Mouse (Mus musculus) MEL (cell line): ENCODE measurements around the gene Klrc2. TPM values are rescaled to one million over a fixed set of nuclear protein-coding genes. Genes with fewer than 3 reads are reported as not detected.
"Not testable (repeated sequence)": the region's sequence is repeated elsewhere in the genome, so short reads cannot be mapped to it uniquely, and the experiment has no call there.

Source experiments
- DNase-seq: peaks from one replicate; pipeline ENCODE4 v3.0.0; 2011; ENCODE audit warnings: low read depth, low spot score
- H3K27ac ChIP-seq: 2 replicates; pipeline ENCODE4 v1.5.1; 2012; ENCODE audit warnings: low read depth, mild to moderate bottlenecking, control low read depth, low read length, moderate library complexity; ENCODE audit not compliant: control insufficient read depth
- H3K27me3 ChIP-seq, 2 experiments: fragments of 150-350 bp in 1 of 2; sonication (generic) in 1 of 2; 2 replicates each; pipeline ENCODE4 v1.6.1; 2012; ENCODE audit warnings: low read length in 2 of 2, mild to moderate bottlenecking in 2 of 2, improper control_type of control experiment in 1 of 2, moderate library complexity in 1 of 2; ENCODE audit not compliant: insufficient read depth in 2 of 2, control insufficient read depth in 1 of 2
- H3K36me3 ChIP-seq, 2 experiments: 2 replicates each; pipeline ENCODE4 v1.6.1; 2012 to 2014; ENCODE audit warnings: low read length in 2 of 2, improper control_type of control experiment in 1 of 2, inconsistent platforms in 1 of 2, mild to moderate bottlenecking in 1 of 2; ENCODE audit not compliant: insufficient read depth in 2 of 2, control insufficient read depth in 1 of 2
- H3K4me1 ChIP-seq, 2 experiments: fragments of 150-350 bp in 1 of 2; sonication (generic) in 1 of 2; 2 replicates each; pipeline ENCODE4 v1.6.1; 2012; ENCODE audit warnings: low read length in 2 of 2, improper control_type of control experiment in 1 of 2, mild to moderate bottlenecking in 1 of 2; ENCODE audit not compliant: insufficient read depth in 2 of 2, control insufficient read depth in 1 of 2
- H3K4me3 ChIP-seq, 2 experiments: fragments of 150-350 bp in 1 of 2; sonication (generic) in 1 of 2; 2 replicates each; pipeline ENCODE4 v1.5.1; 2012; ENCODE audit warnings: low read depth in 2 of 2, low read length in 2 of 2, mild to moderate bottlenecking in 2 of 2, moderate library complexity in 2 of 2, control low read depth in 1 of 2, improper control_type of control experiment in 1 of 2; ENCODE audit not compliant: control insufficient read depth in 1 of 2, insufficient read depth in 1 of 2
- H3K79me2 ChIP-seq: 2 replicates; pipeline ENCODE4 v1.6.1; 2012; ENCODE audit warnings: mild to moderate bottlenecking, low read length, moderate library complexity; ENCODE audit not compliant: control insufficient read depth, poor library complexity, insufficient read depth
- H3K9ac ChIP-seq: 2 replicates; pipeline ENCODE4 v1.6.1; 2012; ENCODE audit warnings: low read depth, mild to moderate bottlenecking, control low read depth, low read length, moderate library complexity; ENCODE audit not compliant: control insufficient read depth, poor library complexity, severe bottlenecking
- H3K9me3 ChIP-seq: fragments of 150-350 bp; sonication (generic); replicated peaks from 2 replicates; pipeline ENCODE4 v1.6.1; 2012; ENCODE audit warnings: mild to moderate bottlenecking, low read length, improper control_type of control experiment, moderate library complexity; ENCODE audit not compliant: insufficient read depth
- CHD1 ChIP-seq: IDR thresholded peaks from 2 replicates; pipeline ENCODE4 v1.6.1; 2012; ENCODE audit warnings: low read depth, mild to moderate bottlenecking, inconsistent platforms, low read length, improper control_type of control experiment
- EP300 ChIP-seq, 2 experiments: IDR thresholded peaks; 2 replicates each; pipeline ENCODE4 v1.6.1; 2011; ENCODE audit warnings: improper control_type of control experiment in 2 of 2, low read length in 2 of 2, low read depth in 1 of 2, mild to moderate bottlenecking in 1 of 2
- GATA1 ChIP-seq: IDR thresholded peaks from 2 replicates; pipeline ENCODE4 v1.6.1; 2011; ENCODE audit warnings: low read depth, low read length, improper control_type of control experiment
- KAT2A ChIP-seq: conservative IDR thresholded peaks from 2 replicates; pipeline ENCODE4 v1.6.1; 2012; ENCODE audit warnings: low read depth, low read length, improper control_type of control experiment, inconsistent platforms
- MAFK ChIP-seq: IDR thresholded peaks from 2 replicates; pipeline ENCODE4 v1.6.1; 2011; ENCODE audit warnings: low read depth, mild to moderate bottlenecking, low read length, improper control_type of control experiment, borderline replicate concordance
- MYB ChIP-seq: IDR thresholded peaks from 2 replicates; pipeline ENCODE4 v1.6.1; 2011; ENCODE audit warnings: mild to moderate bottlenecking, low read depth, low read length, improper control_type of control experiment
- POLR2AphosphoS2 ChIP-seq: IDR thresholded peaks from 2 replicates; pipeline ENCODE4 v1.6.1; 2011; ENCODE audit warnings: low read length, improper control_type of control experiment
- TCF12 ChIP-seq: IDR thresholded peaks from 2 replicates; pipeline ENCODE4 v1.6.1; 2014; ENCODE audit warnings: low read depth, mild to moderate bottlenecking, inconsistent platforms, low read length, improper control_type of control experiment, moderate library complexity
- ZNF384 ChIP-seq: IDR thresholded peaks from 2 replicates; pipeline ENCODE4 v1.6.1; 2012; ENCODE audit warnings: low read depth, mild to moderate bottlenecking, inconsistent platforms, low read length, improper control_type of control experiment
- polyA plus RNA-seq, 2 experiments: library from polyadenylated mRNA; stranded (reverse) in 1 of 2; unstranded in 1 of 2; fragments of >175 nt in 1 of 2; fragments of >200 nt in 1 of 2; gene quantifications; 2 replicates each; pipeline versions ENCODE4 v1.2.1 to v1.2.4; 2012; ENCODE audit warnings: low replicate concordance in 2 of 2, low read depth in 1 of 2; ENCODE audit not compliant: insufficient read length in 2 of 2, insufficient read depth in 1 of 2, missing spikeins in 1 of 2
- total RNA-seq: library from RNA; depleted of rRNA; stranded (reverse); fragments of 300-350 nt; gene quantifications from 2 replicates; pipeline ENCODE4 v1.2.3, GENCODE M21; 2012; rRNA removed

Klrc2 gene
- not detected in 2 replicates for total RNA-seq
- not detected for polyA plus RNA-seq

DNA sequence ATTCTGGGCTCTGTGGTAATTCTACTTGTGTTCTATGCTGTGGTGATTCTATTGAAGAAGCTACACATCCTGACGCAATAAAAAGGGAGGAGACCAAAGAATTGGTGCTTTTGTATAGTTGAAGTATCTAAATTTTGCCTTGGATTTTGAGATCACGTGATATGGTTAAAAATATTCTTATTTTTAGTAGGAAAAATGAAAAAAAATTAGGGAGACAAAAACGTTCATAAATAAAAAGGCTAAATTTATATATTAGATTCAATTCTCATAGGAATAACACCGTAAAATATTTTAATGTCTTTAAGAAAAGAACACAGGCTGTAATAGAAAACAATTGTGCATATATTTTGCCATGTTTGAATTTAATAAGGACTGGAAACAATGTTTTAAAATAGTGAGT, at the start of gene Klrc2:
Gene Klrc2, minus strand, starts transcription at position 101 of the 400 bp plus-strand sequence.
- H3K9me3 ChIP-seq, H3K36me3 ChIP-seq, H3K4me1 ChIP-seq, H3K27me3 ChIP-seq, H3K9ac ChIP-seq, H3K79me2 ChIP-seq, H3K4me3 ChIP-seq, H3K27ac ChIP-seq, DNase-seq: not testable (repeated sequence)

DNA sequence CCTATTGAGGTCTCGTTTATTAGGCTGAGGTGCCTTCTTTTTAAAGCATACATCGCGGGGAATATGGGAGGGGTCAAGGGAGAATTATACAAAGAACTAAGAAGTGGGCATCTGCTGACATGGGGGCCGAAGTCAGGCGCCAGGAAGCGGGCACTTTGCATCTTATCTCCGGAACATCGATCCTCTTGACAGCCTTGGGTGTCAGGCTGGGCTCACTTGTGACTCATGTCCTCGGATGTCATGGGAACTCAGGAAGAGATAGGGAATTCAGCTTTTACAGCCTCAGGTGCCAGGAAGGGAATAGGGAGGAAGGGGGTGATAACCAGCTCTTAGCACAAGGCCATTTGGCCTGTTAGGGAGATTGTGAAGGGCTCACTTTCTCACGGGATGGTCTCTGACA, 30.9 kb upstream of the Klrc2 start:
- H3K4me3 ChIP-seq, H3K27ac ChIP-seq, H3K9me3 ChIP-seq, H3K27me3 ChIP-seq, DNase-seq, H3K79me2 ChIP-seq, H3K9ac ChIP-seq, H3K4me1 ChIP-seq, H3K36me3 ChIP-seq: not testable (repeated sequence)

DNA sequence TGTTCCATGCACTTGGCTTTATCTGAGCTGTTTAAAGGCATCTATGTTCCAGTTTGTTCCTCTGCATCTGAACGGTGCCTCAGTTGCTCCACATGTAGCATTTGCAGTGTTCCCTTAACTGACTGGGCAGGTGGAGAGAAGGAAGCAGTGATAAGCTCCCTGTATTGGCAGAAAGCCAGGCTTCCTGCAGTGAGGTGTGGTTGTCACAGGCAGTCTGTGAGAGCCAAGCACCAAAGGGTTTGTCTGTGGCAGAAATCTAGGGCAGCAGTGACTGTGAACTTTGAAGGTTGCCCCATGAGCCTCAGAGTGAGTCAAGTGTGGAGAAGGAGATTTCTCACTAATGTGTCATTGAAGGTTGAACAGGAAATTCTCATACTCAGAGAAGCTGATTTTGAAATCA, 19.9 kb upstream of the Klrc2 start:
- Histone ChIP-seq H3K4me1 (peaks cover 0 to 3% of the 10 kb centered on the region in 2 experiments; a peak in 1 of 4 replicates), H3K9me3 (no peaks in the 10 kb centered on the region), H3K27ac (no peak overlapping the region), H3K9ac (no peak overlapping the region), H3K4me3 (no peak overlapping the region), H3K79me2 (no peaks in the 10 kb centered on the region), H3K27me3 (no peaks in the 10 kb centered on the region; a peak in 1 of 4 replicates), H3K36me3 (no peaks in the 10 kb centered on the region; a peak in 1 of 4 replicates)
- peak; percentile 64 for DNase-seq
- TF ChIP-seq TCF12 (peak; percentile 18; the same call in 1 of the 2 replicates), MAFK (no peak), POLR2AphosphoS2 (no peak), GATA1 (peak; percentile 37; the same call in 1 of the 2 replicates)

DNA sequence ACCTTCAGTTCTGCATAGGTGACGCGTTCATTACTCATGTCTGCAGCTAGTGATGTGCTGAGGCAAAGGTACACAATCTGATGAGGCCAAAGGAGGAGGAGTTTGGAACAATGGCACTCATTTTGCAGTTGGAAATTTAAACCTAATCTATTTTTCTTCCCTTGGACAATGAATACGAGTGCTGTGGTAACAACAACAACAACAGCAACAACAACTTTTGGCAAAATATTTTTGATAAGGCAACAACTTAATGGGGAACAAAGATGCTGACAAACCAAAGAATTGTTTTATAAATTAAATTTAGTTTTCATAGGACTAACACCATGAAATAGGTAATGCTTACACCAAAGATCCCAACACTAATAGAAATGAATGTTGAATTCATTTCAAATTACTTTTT, 18.4 kb upstream of the Klrc2 start, which contains the start of gene Klrc1:
Gene Klrc1, minus strand, starts transcription at position 101 of the 400 bp plus-strand sequence.
- no peak within 1 kb of the TSS for H3K4me3 ChIP-seq
- no peaks in the 10 kb centered on the region for H3K9me3 ChIP-seq
- no peak for DNase-seq
- no peak within 1 kb of the TSS for H3K27ac ChIP-seq
- H3K36me3 ChIP-seq = no peaks in the 10 kb centered on the region; a peak in 1 of 4 replicates
- no peak for TF ChIP-seq ZNF384
- TF ChIP-seq KAT2A = no peak
- no peak for TF ChIP-seq MAFK
- no peak for TF ChIP-seq CHD1
- TF ChIP-seq EP300 (IDR thresholded peaks at IDR 0.05; ENCODE audit: low read depth in 1 of 2, low read length in 2 of 2) = no peak
- no peak for TF ChIP-seq MYB
- TF ChIP-seq, all 39 proteins: peak for 0
- H3K9ac ChIP-seq = no peak within 1 kb of the TSS
- no peaks in the 10 kb centered on the region; a peak in 1 of 4 replicates for H3K27me3 ChIP-seq
- H3K79me2 ChIP-seq = no peaks in the 10 kb centered on the region
- H3K4me1 ChIP-seq = peaks cover 0 to 3% of the 10 kb centered on the region in 2 experiments; a peak in 1 of 4 replicates

DNA sequence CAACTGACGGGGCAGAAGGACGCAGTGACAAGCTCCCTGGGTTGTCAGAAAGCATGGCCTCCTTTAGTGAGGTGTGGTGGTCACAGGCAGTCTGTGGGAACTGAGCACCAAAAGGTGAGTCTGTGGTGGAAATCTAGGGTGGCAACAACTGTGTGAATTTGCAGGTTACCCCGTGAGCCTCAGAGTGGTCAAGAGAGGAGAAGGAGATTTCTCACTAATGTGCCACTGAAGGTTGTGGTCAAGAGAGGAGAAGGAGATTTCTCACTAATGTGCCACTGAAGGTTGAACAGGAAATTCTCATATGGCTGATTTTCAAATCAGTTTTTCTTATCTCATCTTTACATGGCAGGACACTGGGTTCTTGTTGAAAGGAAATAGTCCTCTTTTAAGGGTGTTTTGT, 812 bp upstream of the Klrc2 start:
- H3K27me3 ChIP-seq, H3K9ac ChIP-seq: not testable (repeated sequence)

DNA sequence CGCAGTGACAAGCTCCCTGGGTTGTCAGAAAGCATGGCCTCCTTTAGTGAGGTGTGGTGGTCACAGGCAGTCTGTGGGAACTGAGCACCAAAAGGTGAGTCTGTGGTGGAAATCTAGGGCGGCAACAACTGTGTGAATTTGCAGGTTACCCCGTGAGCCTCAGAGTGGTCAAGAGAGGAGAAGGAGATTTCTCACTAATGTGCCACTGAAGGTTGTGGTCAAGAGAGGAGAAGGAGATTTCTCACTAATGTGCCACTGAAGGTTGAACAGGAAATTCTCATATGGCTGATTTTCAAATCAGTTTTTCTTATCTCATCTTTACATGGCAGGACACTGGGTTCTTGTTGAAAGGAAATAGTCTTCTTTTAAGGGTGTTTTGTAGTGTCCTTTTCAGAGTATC, 16.4 kb downstream of the Klrc2 start:
- not testable (repeated sequence) for H3K79me2 ChIP-seq, H3K36me3 ChIP-seq, H3K4me3 ChIP-seq, DNase-seq, H3K9me3 ChIP-seq, H3K27me3 ChIP-seq, H3K4me1 ChIP-seq, H3K27ac ChIP-seq, H3K9ac ChIP-seq

More for the DNA sequence above, 812 bp upstream of the Klrc2 start:
- not testable (repeated sequence) for H3K79me2 ChIP-seq, H3K27ac ChIP-seq, H3K36me3 ChIP-seq, DNase-seq, H3K4me1 ChIP-seq, H3K9me3 ChIP-seq, H3K4me3 ChIP-seq
